Mouse (Mus musculus): ENCODE data around the gene Slc1a6.
"Not testable (repeated sequence)": the region's sequence is repeated elsewhere in the genome, so short reads cannot be mapped to it uniquely, and the experiment has no call there.

Gene Slc1a6

DNA sequence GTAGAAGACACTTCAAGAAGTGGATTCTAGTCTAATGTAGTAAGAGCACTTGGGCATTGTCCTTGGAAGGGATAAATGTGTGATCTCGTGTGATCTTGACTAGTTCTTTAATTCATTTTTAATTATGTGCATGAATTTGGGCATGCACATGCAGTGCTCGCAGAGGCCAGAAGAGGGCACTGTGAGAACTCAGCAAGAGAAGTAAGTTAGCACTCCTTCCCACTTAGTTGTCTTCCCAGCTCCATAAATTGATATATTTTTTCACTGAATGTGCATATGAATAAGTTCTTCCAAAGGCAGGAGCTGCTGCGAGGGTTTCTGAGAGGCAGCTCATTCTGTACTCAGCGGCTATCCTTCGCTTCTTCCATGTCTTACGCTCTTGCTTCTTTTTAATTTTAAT lies 24.3 kb upstream of the Slc1a6 start:
- peaks cover 13% of the 10 kb centered on the region for H3K4me1 ChIP-seq (replicated peaks; ENCODE audit: low read depth, low read length)
- no peaks in the 10 kb centered on the region for H3K36me3 ChIP-seq (ENCODE audit: insufficient read depth, low read length)
- H3K4me3 ChIP-seq (replicated peaks; ENCODE audit: low read length), result no peak overlapping the region
- H3K9me3 ChIP-seq (ENCODE audit: low read length), result no peaks in the 10 kb centered on the region
- peaks cover 15% of the 10 kb centered on the region for H3K27me3 ChIP-seq (ENCODE audit: insufficient read depth, low read length)
- no peak for TF ChIP-seq NANOG (IDR thresholded peaks at IDR 0.05; ENCODE audit: borderline replicate concordance, low read length)
- TF ChIP-seq CTCF (conservative IDR thresholded peaks at IDR 0.05; ENCODE audit: low read length), result peak; percentile 93

DNA sequence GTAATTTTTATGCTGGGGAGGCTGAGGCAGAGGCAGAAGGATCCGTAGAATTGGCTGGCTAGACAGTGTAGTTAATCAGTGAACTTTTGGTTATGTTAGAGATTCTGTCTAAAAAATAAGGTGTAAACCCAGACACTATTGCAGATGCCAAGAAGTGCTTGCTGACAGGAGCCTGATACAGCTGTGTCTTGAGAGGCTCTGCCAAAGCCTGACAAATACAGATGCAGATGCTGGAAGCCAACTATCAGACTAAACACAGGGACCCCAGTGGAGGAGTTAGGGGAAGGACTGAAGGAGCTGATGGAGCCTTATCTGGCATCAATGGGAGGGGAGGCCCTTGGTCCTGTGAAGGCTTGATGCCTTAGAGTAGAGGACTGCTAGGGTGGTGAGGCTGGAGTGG lies 14.7 kb upstream of the Slc1a6 start:
- H3K36me3 ChIP-seq (ENCODE audit: insufficient read depth, low read length), result no peaks in the 10 kb centered on the region
- no peak for TF ChIP-seq NANOG (IDR thresholded peaks at IDR 0.05; ENCODE audit: borderline replicate concordance, low read length)
- H3K9me3 ChIP-seq (ENCODE audit: low read length), result no peaks in the 10 kb centered on the region
- H3K27me3 ChIP-seq (ENCODE audit: insufficient read depth, low read length), result 0 out of 2 replicates have a peak, but pooled peaks cover 5% of the 10 kb centered on the region
- no peak overlapping the region for H3K4me3 ChIP-seq (replicated peaks; ENCODE audit: low read length)
- H3K4me1 ChIP-seq (replicated peaks; ENCODE audit: low read depth, low read length), result no peaks in the 10 kb centered on the region

DNA sequence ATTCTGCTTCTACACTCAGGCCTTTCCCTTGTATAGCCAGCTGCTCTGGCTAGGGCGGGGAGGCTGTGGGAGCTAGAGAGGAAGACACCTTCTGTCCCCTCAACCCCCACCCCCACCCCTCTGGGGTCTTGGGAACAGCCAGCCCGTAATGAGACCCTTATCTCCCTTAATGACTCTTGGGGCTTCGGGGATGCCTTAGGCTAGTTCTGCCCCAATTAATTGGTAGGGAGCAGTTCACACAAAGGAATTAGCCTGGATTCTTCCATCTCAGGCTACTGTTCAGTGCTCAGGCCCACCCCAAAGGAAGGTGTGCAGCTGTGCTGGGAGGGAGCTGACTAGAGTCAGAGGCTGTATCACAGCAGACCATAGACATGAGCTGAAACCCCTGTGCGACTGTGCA lies 4.5 kb upstream of the Slc1a6 start:
- H3K4me3 ChIP-seq (replicated peaks; ENCODE audit: low read length), result no peak overlapping the region
- H3K36me3 ChIP-seq (ENCODE audit: insufficient read depth, low read length), result no peaks in the 10 kb centered on the region
- H3K9me3 ChIP-seq (ENCODE audit: low read length), result no peaks in the 10 kb centered on the region
- H3K27me3 ChIP-seq (ENCODE audit: insufficient read depth, low read length), result peaks cover 28% of the 10 kb centered on the region
- peaks cover 8% of the 10 kb centered on the region for H3K4me1 ChIP-seq (replicated peaks; ENCODE audit: low read depth, low read length)
- TF ChIP-seq NANOG (IDR thresholded peaks at IDR 0.05; ENCODE audit: borderline replicate concordance, low read length) (no peak), CTCF (conservative IDR thresholded peaks at IDR 0.05; ENCODE audit: low read length) (no peak), POU5F1 (IDR thresholded peaks at IDR 0.05; ENCODE audit: borderline replicate concordance, low read length) (no peak)

DNA sequence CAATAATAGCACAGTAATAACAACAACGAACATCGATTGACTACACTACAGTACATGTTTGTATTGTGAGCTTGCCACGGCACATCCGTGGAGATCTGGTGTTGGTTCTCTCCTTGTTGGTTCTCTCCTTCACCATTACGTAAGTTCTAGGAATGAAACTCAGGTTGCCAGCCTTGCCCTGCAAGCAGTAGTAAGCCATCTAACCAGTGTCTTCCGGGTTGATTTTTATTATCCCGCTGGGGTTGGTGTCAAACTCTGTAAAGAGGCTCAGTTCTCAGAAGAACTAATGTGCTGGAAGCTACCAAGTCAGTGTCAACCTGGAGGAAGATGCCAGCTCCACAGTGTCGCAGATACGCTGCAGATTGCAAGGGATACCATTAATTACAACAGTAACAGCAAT lies 769 bp upstream of the Slc1a6 start:
- Histone ChIP-seq H3K4me1 (replicated peaks; ENCODE audit: low read depth, low read length) (peaks cover 8% of the 10 kb centered on the region), H3K27me3 (ENCODE audit: insufficient read depth, low read length) (peaks cover 44% of the 10 kb centered on the region), H3K36me3 (ENCODE audit: insufficient read depth, low read length) (no peaks in the 10 kb centered on the region), H3K9me3 (ENCODE audit: low read length) (no peaks in the 10 kb centered on the region), H3K4me3 (replicated peaks; ENCODE audit: low read length) (0 out of 2 replicates have a peak overlapping the region, but pooled peaks have one; percentile 79)
- TF ChIP-seq NANOG (IDR thresholded peaks at IDR 0.05; ENCODE audit: borderline replicate concordance, low read length) (no peak), CTCF (conservative IDR thresholded peaks at IDR 0.05; ENCODE audit: low read length) (no peak), POU5F1 (IDR thresholded peaks at IDR 0.05; ENCODE audit: borderline replicate concordance, low read length) (no peak)

DNA sequence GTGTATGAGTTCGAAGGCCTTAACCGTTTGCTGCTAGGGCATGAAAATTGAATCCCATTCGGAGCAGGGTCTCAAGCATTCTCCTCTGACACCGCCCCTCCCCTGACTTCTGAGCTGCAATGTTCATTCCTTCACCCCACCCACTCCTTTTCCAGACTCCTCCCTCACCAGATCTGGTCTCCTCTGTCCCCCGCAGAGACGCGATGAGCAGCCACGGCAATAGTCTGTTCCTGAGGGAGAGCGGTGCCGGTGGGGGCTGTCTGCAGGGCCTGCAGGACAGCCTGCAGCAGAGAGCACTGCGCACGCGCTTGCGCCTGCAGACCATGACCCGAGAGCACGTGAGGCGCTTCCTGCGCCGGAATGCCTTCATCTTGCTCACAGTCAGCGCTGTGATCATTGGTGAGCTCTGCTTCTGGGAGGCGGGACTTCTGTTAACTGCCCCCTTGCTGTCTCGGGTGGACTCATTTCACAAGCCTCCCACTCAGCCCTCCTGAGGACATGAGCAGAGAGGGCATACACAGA lies 7.3 kb downstream of the Slc1a6 start:
- peaks cover 13% of the 10 kb centered on the region for H3K4me1 ChIP-seq (replicated peaks; ENCODE audit: low read depth, low read length)

DNA sequence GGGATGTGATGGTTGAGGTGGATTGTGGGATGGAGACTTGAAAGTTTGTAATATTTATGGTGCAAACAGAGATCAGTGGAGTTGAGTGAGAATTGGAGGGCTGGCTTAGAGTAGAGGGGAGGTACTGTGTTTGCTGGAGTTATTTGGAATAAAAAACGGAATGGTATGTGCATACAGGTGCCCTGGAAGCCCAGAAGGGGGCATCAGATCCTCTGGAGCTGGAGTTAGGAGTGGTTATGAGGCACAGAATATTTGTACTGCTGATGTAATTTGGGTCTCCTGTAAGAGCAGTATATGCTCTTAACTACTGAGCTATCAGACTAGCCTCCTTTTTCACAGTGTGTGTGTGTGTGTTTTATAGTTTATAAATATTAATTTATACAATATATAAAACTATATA lies 10.3 kb downstream of the Slc1a6 start:
- Histone ChIP-seq H3K27me3 (ENCODE audit: insufficient read depth, low read length) (peaks cover 26% of the 10 kb centered on the region), H3K4me3 (replicated peaks; ENCODE audit: low read length) (no peak overlapping the region)
- TF ChIP-seq POU5F1 (IDR thresholded peaks at IDR 0.05; ENCODE audit: borderline replicate concordance, low read length) (no peak), NANOG (IDR thresholded peaks at IDR 0.05; ENCODE audit: borderline replicate concordance, low read length) (no peak), CTCF (conservative IDR thresholded peaks at IDR 0.05; ENCODE audit: low read length) (no peak)

More for the DNA sequence above, 7.3 kb downstream of the Slc1a6 start:
- peaks cover 28% of the 10 kb centered on the region for H3K27me3 ChIP-seq (ENCODE audit: insufficient read depth, low read length)
- no peaks in the 10 kb centered on the region for H3K36me3 ChIP-seq (ENCODE audit: insufficient read depth, low read length)
- no peak for TF ChIP-seq NANOG (IDR thresholded peaks at IDR 0.05; ENCODE audit: borderline replicate concordance, low read length)
- TF ChIP-seq POU5F1 (IDR thresholded peaks at IDR 0.05; ENCODE audit: borderline replicate concordance, low read length), result no peak
- no peak for TF ChIP-seq CTCF (conservative IDR thresholded peaks at IDR 0.05; ENCODE audit: low read length)
- H3K9me3 ChIP-seq (ENCODE audit: low read length), result no peaks in the 10 kb centered on the region
- peak overlapping the region; percentile 64 for H3K4me3 ChIP-seq (replicated peaks; ENCODE audit: low read length)

DNA sequence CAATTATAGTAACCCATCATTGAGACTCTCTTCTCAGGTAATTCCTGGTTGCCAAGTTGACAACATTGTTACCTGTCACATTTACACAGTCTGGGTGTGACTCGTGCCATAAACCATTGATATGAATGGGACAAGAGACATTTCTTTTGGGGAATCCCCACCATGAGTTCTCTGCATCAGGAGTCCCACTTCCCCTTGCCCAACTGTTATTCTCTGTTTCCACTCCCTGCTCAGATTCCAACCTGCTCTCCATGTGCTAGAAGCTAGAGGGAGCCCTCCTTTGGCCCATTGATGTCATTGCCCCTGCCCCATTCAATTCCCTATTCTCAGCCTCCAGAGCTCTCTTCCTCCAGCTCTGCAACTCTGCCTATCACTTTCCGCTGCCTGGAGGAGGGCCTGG lies 21.2 kb downstream of the Slc1a6 start:
- no peaks in the 10 kb centered on the region for H3K9me3 ChIP-seq (ENCODE audit: low read length)
- H3K4me3 ChIP-seq (replicated peaks; ENCODE audit: low read length), result no peak overlapping the region
- TF ChIP-seq NANOG (IDR thresholded peaks at IDR 0.05; ENCODE audit: borderline replicate concordance, low read length) (no peak), POU5F1 (IDR thresholded peaks at IDR 0.05; ENCODE audit: borderline replicate concordance, low read length) (no peak), CTCF (conservative IDR thresholded peaks at IDR 0.05; ENCODE audit: low read length) (peak; percentile 21; the same call in 1 of the 2 replicates)
- H3K36me3 ChIP-seq (ENCODE audit: insufficient read depth, low read length), result no peaks in the 10 kb centered on the region
- H3K4me1 ChIP-seq (replicated peaks; ENCODE audit: low read depth, low read length), result no peaks in the 10 kb centered on the region
- H3K27me3 ChIP-seq (ENCODE audit: insufficient read depth, low read length), result no peaks in the 10 kb centered on the region

More for the DNA sequence above, 10.3 kb downstream of the Slc1a6 start:
- no peaks in the 10 kb centered on the region for H3K9me3 ChIP-seq (ENCODE audit: low read length)
- no peaks in the 10 kb centered on the region for H3K36me3 ChIP-seq (ENCODE audit: insufficient read depth, low read length)
- peaks cover 13% of the 10 kb centered on the region for H3K4me1 ChIP-seq (replicated peaks; ENCODE audit: low read depth, low read length)

DNA sequence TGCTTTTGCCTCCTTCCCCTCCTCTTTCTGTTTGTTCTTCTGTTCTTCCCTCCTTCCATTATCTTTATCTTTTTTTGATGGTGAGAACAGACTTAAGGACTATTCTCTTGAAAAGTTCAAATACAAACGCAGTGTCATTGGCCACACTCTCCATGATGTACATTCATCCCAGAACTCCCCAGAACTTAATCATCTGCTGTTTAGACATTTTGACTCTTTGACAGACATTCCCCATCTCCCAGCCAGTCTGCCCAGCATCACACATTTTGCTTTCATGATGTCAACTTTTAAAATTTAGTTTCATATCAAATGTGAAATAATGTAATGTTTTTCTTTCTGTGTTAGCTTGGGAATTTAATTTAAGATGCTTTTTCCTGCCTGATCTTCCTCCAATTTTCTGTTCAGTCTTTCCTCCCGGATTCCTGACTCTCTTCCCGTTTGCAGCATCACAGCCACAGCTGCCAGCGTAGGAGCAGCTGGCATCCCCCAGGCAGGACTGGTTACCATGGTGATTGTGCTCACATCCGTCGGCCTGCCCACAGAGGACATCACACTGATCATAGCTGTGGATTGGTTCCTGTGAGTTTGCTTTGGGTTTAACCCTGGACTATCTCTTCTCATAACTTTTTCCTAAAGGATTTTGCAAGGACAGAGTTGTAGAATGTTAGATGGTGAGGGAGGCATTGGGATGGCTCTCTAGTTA lies 32.2 kb downstream of the Slc1a6 start:
- peaks cover 62% of the 10 kb centered on the region for H3K9me3 ChIP-seq (ENCODE audit: low read length)
- no peak overlapping the region for H3K4me3 ChIP-seq (replicated peaks; ENCODE audit: low read length)
- H3K4me1 ChIP-seq (replicated peaks; ENCODE audit: low read depth, low read length), result no peaks in the 10 kb centered on the region
- TF ChIP-seq CTCF (conservative IDR thresholded peaks at IDR 0.05; ENCODE audit: low read length) (no peak), NANOG (IDR thresholded peaks at IDR 0.05; ENCODE audit: borderline replicate concordance, low read length) (no peak), POU5F1 (IDR thresholded peaks at IDR 0.05; ENCODE audit: borderline replicate concordance, low read length) (no peak)
- no peaks in the 10 kb centered on the region for H3K36me3 ChIP-seq (ENCODE audit: insufficient read depth, low read length)
- no peaks in the 10 kb centered on the region for H3K27me3 ChIP-seq (ENCODE audit: insufficient read depth, low read length)

DNA sequence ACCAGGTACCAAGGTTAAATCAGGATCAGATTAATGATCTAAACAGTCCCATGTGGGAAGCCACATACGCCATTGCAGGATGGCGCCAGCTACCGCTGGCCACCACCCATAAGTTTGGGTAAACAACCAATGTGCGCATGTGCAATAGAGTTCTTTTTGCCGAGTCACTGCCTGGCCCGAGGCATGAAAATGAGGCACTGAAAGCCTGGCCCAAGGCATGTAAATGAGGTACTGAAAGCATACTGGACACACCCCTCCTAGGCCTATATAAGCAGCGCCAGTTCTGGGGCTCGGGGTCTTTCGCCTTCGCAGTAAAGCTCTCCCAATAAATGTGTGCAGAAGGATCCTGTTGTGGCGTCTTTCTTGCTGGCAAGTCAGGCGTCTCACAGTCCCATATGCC lies 60.2 kb downstream of the Slc1a6 start:
- H3K4me1 ChIP-seq (replicated peaks; ENCODE audit: low read depth, low read length); H3K36me3 ChIP-seq (ENCODE audit: insufficient read depth, low read length); H3K27me3 ChIP-seq (ENCODE audit: insufficient read depth, low read length); H3K4me3 ChIP-seq (replicated peaks; ENCODE audit: low read length): not testable (repeated sequence)
- H3K9me3 ChIP-seq (ENCODE audit: low read length), result peaks cover 56% of the 10 kb centered on the region

Measured in E14TG2a.4 (cell line).